Mouse (Mus musculus) cerebellum, adult 2 months (tissue): ENCODE measurements around the gene Slc6a4. TPM values are rescaled to one million over a fixed set of nuclear protein-coding genes. Genes with fewer than 3 reads are reported as not detected.
"Not testable (repeated sequence)": the region's sequence is repeated elsewhere in the genome, so short reads cannot be mapped to it uniquely, and the experiment has no call there.

Source experiments
- DNase-seq, 2 experiments: peaks; one replicate each; pipeline ENCODE4 v3.0.0; 2021
- H3K27ac ChIP-seq: fragments of 200-500 bp; 2 replicates; pipeline ENCODE4 v1.5.1; 2012; ENCODE audit warnings: low read length, control low read depth, inconsistent platforms; ENCODE audit not compliant: insufficient read depth
- H3K27me3 ChIP-seq: fragments of 200-500 bp; 2 replicates; pipeline ENCODE4 v1.6.1; 2012; ENCODE audit warnings: inconsistent platforms, mild to moderate bottlenecking, low read length, moderate library complexity; ENCODE audit not compliant: control insufficient read depth, insufficient read depth
- H3K4me1 ChIP-seq: fragments of 200-500 bp; 2 replicates; pipeline ENCODE4 v1.6.1; 2011; ENCODE audit warnings: low read length; ENCODE audit not compliant: control insufficient read depth, insufficient read depth
- H3K4me3 ChIP-seq: fragments of 200-500 bp; replicated peaks from 2 replicates; pipeline ENCODE3; 2011; ENCODE audit warnings: mild to moderate bottlenecking, low read depth, low read length, control low read depth; ENCODE audit not compliant: insufficient read depth
- CTCF ChIP-seq: fragments of 200-500 bp; IDR thresholded peaks from 2 replicates; pipeline ENCODE4 v1.5.1; 2011; ENCODE audit warnings: low read depth, mild to moderate bottlenecking, control low read depth, low read length, moderate library complexity, borderline replicate concordance; ENCODE audit not compliant: insufficient read depth
- POLR2A ChIP-seq: fragments of 200-500 bp; IDR thresholded peaks from 2 replicates; pipeline ENCODE4 v1.6.1; 2011; ENCODE audit warnings: low read length, control low read depth, borderline replicate concordance; ENCODE audit not compliant: insufficient read depth
- WGBS: fragments of 180-500 bp; shearing (Covaris S2); methylation state at CpG from one replicate; pipeline ENCODE4 v1.1.7; 2018; 5-methylcytosine and 5-hydroxymethylcytosine counted together
- polyA plus RNA-seq: library from polyadenylated mRNA; depleted of rRNA; stranded (reverse); fragments of >200 nt; gene quantifications from 2 replicates; pipeline ENCODE4 v1.2.3, GENCODE M21; 2012

Gene Slc6a4
- polyA plus RNA-seq, 1 experiment, result 4.8 TPM

- Histone ChIP-seq H3K4me3 (no peak overlapping the region), H3K4me1 (no peaks in the 10 kb centered on the region), H3K27ac (no peak overlapping the region), H3K27me3 (no peaks in the 10 kb centered on the region)
- TF ChIP-seq POLR2A (no peak), CTCF (no peak)
- WGBS, result 89% methylated on average over 3 of the region's 3 CpGs
- DNase-seq, result no peak
Observed at GRCm38 (mm10) chr11:77028157-77028556, 29.8 kb downstream of the Slc6a4 start.

GRCm38 (mm10) chr11:77031151-77031934 is 32.9 kb downstream of the Slc6a4 start:
- WGBS, result 72% methylated on average over 14 of the region's 14 CpGs
- no peaks in the 10 kb centered on the region for H3K4me1 ChIP-seq
- no peak for DNase-seq
- TF ChIP-seq POLR2A (no peak), CTCF (no peak)
- no peaks in the 10 kb centered on the region; the same call in 1 of the 2 replicates for H3K27me3 ChIP-seq
- no peak overlapping the region for H3K4me3 ChIP-seq
- no peak overlapping the region for H3K27ac ChIP-seq

GRCm38 (mm10) chr11:77041891-77042290 is 43.5 kb downstream of the Slc6a4 start:
- Histone ChIP-seq H3K4me3 (no peak overlapping the region), H3K27me3 (no peaks in the 10 kb centered on the region), H3K4me1 (no peaks in the 10 kb centered on the region), H3K27ac (no peak overlapping the region)
- TF ChIP-seq POLR2A (no peak), CTCF (no peak)
- no peak for DNase-seq
- WGBS, result 80% methylated on average over 4 of the region's 4 CpGs

- WGBS, result 70% methylated on average over 2 of the region's 2 CpGs
- DNase-seq, result no peak
- Histone ChIP-seq H3K4me1 (no peaks in the 10 kb centered on the region), H3K27ac (no peak overlapping the region), H3K4me3 (no peak overlapping the region), H3K27me3 (no peaks in the 10 kb centered on the region)
- no peak for TF ChIP-seq POLR2A
- TF ChIP-seq CTCF, result no peak
Observed at GRCm38 (mm10) chr11:77042816-77043215, 44.4 kb downstream of the Slc6a4 start.

GRCm38 (mm10) chr11:77061951-77062350 is 63.5 kb downstream of the Slc6a4 start:
- Histone ChIP-seq H3K4me3 (no peak overlapping the region), H3K27ac (no peak overlapping the region), H3K27me3 (no peaks in the 10 kb centered on the region), H3K4me1 (no peaks in the 10 kb centered on the region)
- 43% methylated on average over 5 of the region's 5 CpGs for WGBS
- no peak for DNase-seq
- TF ChIP-seq CTCF (no peak), POLR2A (no peak)

- Histone ChIP-seq H3K4me3 (no peak overlapping the region), H3K27ac (no peak overlapping the region), H3K27me3 (no peaks in the 10 kb centered on the region), H3K4me1 (no peaks in the 10 kb centered on the region)
- TF ChIP-seq POLR2A (no peak), CTCF (no peak)
- 94% methylated on average over 2 of the region's 2 CpGs for WGBS
- no peak for DNase-seq
Observed at GRCm38 (mm10) chr11:77063406-77063805, 65.0 kb downstream of the Slc6a4 start.

GRCm38 (mm10) chr11:77068825-77069224 is 70.4 kb downstream of the Slc6a4 start:
- no peak overlapping the region for H3K4me3 ChIP-seq
- no peaks in the 10 kb centered on the region for H3K27me3 ChIP-seq
- no peak overlapping the region for H3K27ac ChIP-seq
- H3K4me1 ChIP-seq, result no peaks in the 10 kb centered on the region
- DNase-seq, result no peak
- 87% methylated on average over 4 of the region's 4 CpGs for WGBS
- TF ChIP-seq CTCF, result no peak
- no peak for TF ChIP-seq POLR2A

GRCm38 (mm10) chr11:77070721-77071120 is 72.3 kb downstream of the Slc6a4 start:
- Histone ChIP-seq H3K4me1 (no peaks in the 10 kb centered on the region), H3K27ac (no peak overlapping the region), H3K27me3 (no peaks in the 10 kb centered on the region), H3K4me3 (no peak overlapping the region)
- 66% methylated on average over 4 of the region's 4 CpGs for WGBS
- no peak for TF ChIP-seq POLR2A
- peak; percentile 26; the same call in 1 of the 2 replicates for TF ChIP-seq CTCF
- peak in 1 of 2 experiments; percentile 14 for DNase-seq

- H3K4me3 ChIP-seq, result peak overlapping the region; percentile 82
- H3K27me3 ChIP-seq, H3K4me1 ChIP-seq, H3K27ac ChIP-seq, DNase-seq: not testable (repeated sequence)
- WGBS, result 42% methylated on average over 4 of the region's 4 CpGs
Observed at GRCm38 (mm10) chr11:77077331-77077730, 78.9 kb downstream of the Slc6a4 start.
